Mouse (Mus musculus): ENCODE results near the gene Vmn1r8. TPM values are rescaled to one million over a fixed set of nuclear protein-coding genes. Genes with fewer than 3 reads are reported as not detected.
A peak's percentile ranks its signal among the peaks of the same experiment; 100 is the strongest.
"Not testable (repeated sequence)": the region's sequence is repeated elsewhere in the genome, so short reads cannot be mapped to it uniquely, and the experiment has no call there.

The Vmn1r8 gene
- not detected in 2 replicates for total RNA-seq (2014; fragmentation: Nextera tagmentation)
- not detected in 2 replicates for total RNA-seq (2017)

DNA sequence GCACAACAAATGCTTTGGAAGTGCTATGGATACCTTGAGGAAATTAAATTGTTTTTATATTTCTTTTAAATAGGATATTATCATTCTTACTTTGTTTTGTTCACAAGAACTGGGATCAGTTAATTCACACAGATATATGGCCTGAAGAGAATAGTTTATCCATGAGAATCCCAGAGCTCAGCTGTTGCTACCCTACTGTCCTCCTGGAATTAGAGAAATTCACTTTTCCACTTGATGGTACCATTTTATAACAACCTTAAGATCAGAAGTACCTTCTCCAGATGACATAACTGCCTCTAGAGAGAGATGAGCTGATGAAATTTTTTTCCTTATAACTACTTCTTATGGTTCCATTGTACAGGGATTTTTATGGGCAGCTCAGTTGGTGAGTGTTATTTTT lies at the start of gene Vmn1r8:
Gene Vmn1r8, plus strand, starts transcription at position 301 of the 400 bp plus-strand sequence.
- no peak for ATAC-seq (replicated peaks; ENCODE audit: low FRiP score, low TSS enrichment, poor library complexity, severe bottlenecking)

DNA sequence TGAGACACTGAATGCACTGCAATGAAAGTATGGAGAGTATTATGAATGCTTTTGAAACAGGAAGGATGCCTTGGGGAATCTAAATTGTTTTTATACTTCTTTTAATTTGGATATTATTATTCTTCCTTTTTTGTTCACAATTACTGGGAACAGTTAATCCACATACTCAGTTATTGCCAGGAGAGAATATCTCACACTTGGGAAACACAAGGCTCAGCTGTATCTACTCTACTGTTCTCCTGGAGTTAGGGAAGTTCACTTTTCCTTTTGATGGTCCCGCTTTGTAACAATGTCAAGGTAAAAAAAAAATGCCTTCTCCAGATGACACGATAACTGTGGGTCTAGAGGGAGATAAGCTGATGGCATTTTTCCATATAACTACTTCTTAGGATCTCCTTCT lies 35.1 kb upstream of the Vmn1r8 start, which contains the start of gene Vmn1r6:
Gene Vmn1r6, plus strand, starts transcription at position 301 of the 400 bp plus-strand sequence.
- ATAC-seq (replicated peaks; ENCODE audit: low FRiP score, low TSS enrichment, poor library complexity, severe bottlenecking), result no peak

DNA sequence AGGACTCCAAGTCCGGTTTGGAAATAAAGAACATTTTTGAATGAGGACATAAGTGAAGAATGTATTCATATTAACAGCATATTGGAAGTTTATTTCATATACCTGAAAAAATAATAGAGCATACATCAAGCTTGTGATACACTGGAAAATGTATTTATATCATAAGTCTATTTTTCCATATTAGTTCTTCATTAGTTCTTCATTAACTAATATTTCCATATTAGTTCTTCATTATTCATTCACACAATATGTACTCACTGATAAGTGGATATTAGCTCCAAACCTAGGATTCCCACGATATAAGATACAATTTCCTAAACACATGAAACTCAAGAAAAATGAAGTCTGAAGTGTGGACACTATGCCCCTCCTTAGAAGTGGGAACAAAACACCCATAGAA lies 6.9 kb upstream of the Vmn1r8 start, which contains the start of gene Vmn1r7:
Gene Vmn1r7, minus strand, starts transcription at position 101 of the 400 bp plus-strand sequence.
- ATAC-seq (replicated peaks; ENCODE audit: low FRiP score, low TSS enrichment, poor library complexity, severe bottlenecking), result not testable (repeated sequence)

DNA sequence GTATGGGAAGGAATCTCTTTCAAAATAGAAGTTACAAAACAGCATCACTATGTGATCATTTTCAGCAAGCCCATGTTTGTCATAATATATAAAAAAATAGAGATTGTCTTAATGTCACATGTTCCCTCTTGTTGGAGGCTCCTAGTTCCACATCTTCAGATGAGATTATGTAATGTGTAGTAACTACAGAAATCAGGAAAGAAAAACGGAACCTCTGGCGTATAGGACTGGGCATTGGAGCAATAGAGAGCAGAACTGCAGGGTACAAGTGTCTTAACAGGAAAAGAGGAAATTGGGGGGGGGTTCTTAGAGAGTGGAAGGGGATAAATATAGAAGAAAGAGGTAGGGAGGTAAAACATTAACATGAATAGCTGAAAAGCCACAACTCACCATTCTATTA lies 2.6 kb downstream of the Vmn1r8 start:
- no peak for ATAC-seq (replicated peaks; ENCODE audit: low FRiP score, low TSS enrichment, poor library complexity, severe bottlenecking)

DNA sequence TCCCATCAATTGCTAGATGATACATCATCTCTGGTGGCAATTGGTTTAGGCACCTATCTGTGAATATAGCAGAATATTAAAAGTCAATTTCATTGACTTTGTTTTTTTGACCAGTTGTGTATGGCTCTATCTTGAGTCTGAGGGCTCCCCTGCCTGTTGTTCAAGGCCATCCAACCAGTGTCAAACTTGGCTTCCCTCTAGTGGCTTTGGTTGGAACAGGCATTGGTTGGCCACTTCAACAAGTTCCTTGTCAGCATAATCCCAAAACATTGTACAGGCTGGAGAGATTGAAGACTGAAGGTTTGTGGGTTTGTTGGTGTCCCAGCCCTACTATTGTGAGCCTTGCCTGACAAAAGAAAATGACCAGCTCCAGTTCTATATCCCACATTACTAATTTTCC lies 31.6 kb downstream of the Vmn1r8 start:
- ATAC-seq (replicated peaks; ENCODE audit: low FRiP score, low TSS enrichment, poor library complexity, severe bottlenecking), result peak; percentile 89

DNA sequence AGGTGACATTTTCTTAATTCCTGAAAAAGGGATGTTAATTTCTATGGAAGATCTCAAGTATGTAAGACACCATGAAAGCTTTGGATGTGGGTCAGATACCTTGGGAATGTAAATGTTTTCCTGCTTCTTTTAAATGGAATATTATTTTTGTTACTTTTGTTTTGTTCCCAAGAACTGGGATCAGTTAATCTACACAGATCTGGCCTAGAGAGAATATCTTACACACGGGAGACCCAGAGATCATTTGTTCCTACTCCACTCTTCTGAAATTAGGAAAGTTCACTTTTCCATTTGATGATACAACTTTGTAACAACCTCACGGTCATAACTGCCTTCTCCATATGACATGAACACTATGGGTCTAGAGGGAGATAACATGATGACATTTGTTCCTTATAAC lies 34.4 kb downstream of the Vmn1r8 start, which contains the start of gene Vmn1r9:
Gene Vmn1r9, plus strand, starts transcription at position 301 of the 400 bp plus-strand sequence.
- ATAC-seq (replicated peaks; ENCODE audit: low FRiP score, low TSS enrichment, poor library complexity, severe bottlenecking), result no peak

Other genes with a start within 250 kb of the Vmn1r8 start
- 23.3 and 32.6 TPM in 2 replicates for gene Kbtbd2, start 234.5 kb upstream of the Vmn1r8 start, total RNA-seq (2014; fragmentation: Nextera tagmentation)
- gene Kbtbd2, start 234.5 kb upstream of the Vmn1r8 start, total RNA-seq (2017), result 57.3 and 81.0 TPM in 2 replicates
- gene Fkbp9, start 200.2 kb upstream of the Vmn1r8 start, total RNA-seq (2014; fragmentation: Nextera tagmentation), result 3.2 and 4.3 TPM in 2 replicates
- 6.6 and 7.4 TPM in 2 replicates for gene Fkbp9, start 200.2 kb upstream of the Vmn1r8 start, total RNA-seq (2017)
- 86.6 and 123 TPM in 2 replicates for gene Nt5c3, start 108.4 kb upstream of the Vmn1r8 start, total RNA-seq (2014; fragmentation: Nextera tagmentation)
- 83.5 and 116 TPM in 2 replicates for gene Nt5c3, start 108.4 kb upstream of the Vmn1r8 start, total RNA-seq (2017)
- not detected in 2 replicates for gene Vmn1r4, start 108.3 kb upstream of the Vmn1r8 start, total RNA-seq (2014; fragmentation: Nextera tagmentation)
- gene Vmn1r4, start 108.3 kb upstream of the Vmn1r8 start, total RNA-seq (2017), result 0.42 TPM in 1 of 2 replicates, not detected in the other
- not detected in 2 replicates for gene Vmn1r5, start 62.0 kb upstream of the Vmn1r8 start, total RNA-seq (2014; fragmentation: Nextera tagmentation)
- not detected in 2 replicates for gene Vmn1r5, start 62.0 kb upstream of the Vmn1r8 start, total RNA-seq (2017)
- not detected in 2 replicates for gene Vmn1r6, start 35.0 kb upstream of the Vmn1r8 start, total RNA-seq (2014; fragmentation: Nextera tagmentation)
- not detected in 2 replicates for gene Vmn1r6, start 35.0 kb upstream of the Vmn1r8 start, total RNA-seq (2017)
- gene Vmn1r7, start 7.0 kb upstream of the Vmn1r8 start, total RNA-seq (2014; fragmentation: Nextera tagmentation), result not detected in 2 replicates
- not detected in 2 replicates for gene Vmn1r7, start 7.0 kb upstream of the Vmn1r8 start, total RNA-seq (2017)
- gene Vmn1r9, start 34.5 kb downstream of the Vmn1r8 start, total RNA-seq (2014; fragmentation: Nextera tagmentation), result not detected in 2 replicates
- gene Vmn1r9, start 34.5 kb downstream of the Vmn1r8 start, total RNA-seq (2017), result not detected in 2 replicates
- not detected in 2 replicates for gene Vmn1r10, start 77.2 kb downstream of the Vmn1r8 start, total RNA-seq (2014; fragmentation: Nextera tagmentation)
- not detected in 2 replicates for gene Vmn1r10, start 77.2 kb downstream of the Vmn1r8 start, total RNA-seq (2017)
- gene Vmn1r11, start 101.2 kb downstream of the Vmn1r8 start, total RNA-seq (2014; fragmentation: Nextera tagmentation), result not detected in 2 replicates
- not detected in 2 replicates for gene Vmn1r11, start 101.2 kb downstream of the Vmn1r8 start, total RNA-seq (2017)
- gene Vmn1r12, start 124.6 kb downstream of the Vmn1r8 start, total RNA-seq (2014; fragmentation: Nextera tagmentation), result not detected in 2 replicates
- not detected in 2 replicates for gene Vmn1r12, start 124.6 kb downstream of the Vmn1r8 start, total RNA-seq (2017)
- gene Vmn1r13, start 171.0 kb downstream of the Vmn1r8 start, total RNA-seq (2014; fragmentation: Nextera tagmentation), result not detected in 2 replicates
- not detected in 2 replicates for gene Vmn1r13, start 171.0 kb downstream of the Vmn1r8 start, total RNA-seq (2017)
- gene Vmn1r14, start 199.4 kb downstream of the Vmn1r8 start, total RNA-seq (2014; fragmentation: Nextera tagmentation), result not detected in 2 replicates
- not detected in 2 replicates for gene Vmn1r14, start 199.4 kb downstream of the Vmn1r8 start, total RNA-seq (2017)
- not detected in 2 replicates for gene Vmn1r15, start 225.7 kb downstream of the Vmn1r8 start, total RNA-seq (2014; fragmentation: Nextera tagmentation)
- not detected in 2 replicates for gene Vmn1r15, start 225.7 kb downstream of the Vmn1r8 start, total RNA-seq (2017)